Mouse (Mus musculus) heart, postnatal 0 days (tissue): ENCODE measurements at regions not wholly inside any gene's neighbourhood (a gene's known extent, or its start where the extent isn't known, plus 50 kb on each side); places are given as distances from the start of the nearest gene placed in this dataset.

Experiments used
- CTCF ChIP-seq: IDR thresholded peaks from 2 replicates; pipeline ENCODE4 v1.5.1; 2016; ENCODE audit warnings: antibody characterized with exemption, control low read depth, low read depth
- EP300 ChIP-seq: IDR thresholded peaks from 2 replicates; pipeline ENCODE4 v1.6.1; 2016; ENCODE audit warnings: antibody characterized with exemption, low read depth

DNA sequence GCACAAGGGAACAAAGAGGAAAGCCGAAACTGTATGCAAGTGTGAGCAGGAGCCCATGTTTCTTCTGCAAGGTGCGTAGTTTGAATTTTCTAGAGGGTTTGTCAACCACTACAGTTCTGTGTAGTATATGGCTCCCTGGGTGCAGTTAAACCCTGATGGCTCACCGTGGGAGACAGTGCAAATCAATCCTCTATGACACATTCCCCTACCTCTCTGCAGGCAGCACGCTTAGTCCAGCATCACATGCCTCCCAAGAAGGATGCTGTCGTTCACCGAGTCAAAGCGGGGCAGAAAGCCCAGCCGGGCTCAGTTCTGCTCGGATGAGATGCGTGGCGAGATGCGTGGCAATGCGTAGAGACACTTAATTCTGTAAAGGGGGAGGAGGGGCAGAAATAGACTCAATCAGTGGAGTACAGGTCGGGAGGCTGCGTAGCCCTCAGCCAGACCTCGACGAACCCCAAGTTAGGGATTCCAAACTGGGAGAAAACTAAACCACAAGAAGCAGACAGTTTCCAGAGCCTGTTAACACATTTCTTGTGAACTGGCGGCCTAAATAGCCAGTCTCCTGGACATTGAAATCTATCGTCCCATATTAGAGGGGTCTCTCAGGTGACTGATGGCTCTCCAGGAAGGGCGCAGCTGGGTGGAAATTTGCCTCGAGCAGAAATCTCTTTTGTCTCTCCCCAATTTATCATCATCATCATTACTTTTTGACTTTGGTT, 279.6 kb upstream of the Pou3f3 start:
- no peak for TF ChIP-seq CTCF
- TF ChIP-seq EP300, result no peak
